Mouse (Mus musculus) erythroblast, adult 5-6 weeks (primary cell): Measurements from ENCODE around the gene Ubl7. TPM values are rescaled to one million over a fixed set of nuclear protein-coding genes. Genes with fewer than 3 reads are reported as not detected.

ENCODE experiments used
- total RNA-seq, 2 experiments: library from RNA; stranded (forward) in 1 of 2; stranded (reverse) in 1 of 2; fragments of 150-400 nt in 1 of 2; fragments of 200-764, 138-1000 nt in 1 of 2; gene quantifications; 2 replicates each; pipeline versions ENCODE4 v1.2.3 to v1.2.4; 2015 to 2017; ENCODE audit warnings: low replicate concordance in 2 of 2

Gene Ubl7
- total RNA-seq, 2 experiments from 2014 or later = 42.4 to 57.6 TPM

Other genes with a start within 250 kb of the Ubl7 start
- gene Cyp1a2, start 227.3 kb upstream of the Ubl7 start, total RNA-seq (2015; ENCODE audit: low replicate concordance) = not detected in 2 replicates
- gene Cyp1a2, start 227.3 kb upstream of the Ubl7 start, total RNA-seq (2017; ENCODE audit: low replicate concordance) = not detected in 2 replicates
- not detected in 2 replicates for gene Cyp1a1, start 223.1 kb upstream of the Ubl7 start, total RNA-seq (2015; ENCODE audit: low replicate concordance)
- gene Cyp1a1, start 223.1 kb upstream of the Ubl7 start, total RNA-seq (2017; ENCODE audit: low replicate concordance) = not detected in 2 replicates
- gene Edc3, start 202.4 kb upstream of the Ubl7 start, total RNA-seq (2015; ENCODE audit: low replicate concordance) = 2.9 and 3.3 TPM in 2 replicates
- gene Edc3, start 202.4 kb upstream of the Ubl7 start, total RNA-seq (2017; ENCODE audit: low replicate concordance) = 1.5 and 6.7 TPM in 2 replicates
- gene Clk3, start 145.1 kb upstream of the Ubl7 start, total RNA-seq (2015; ENCODE audit: low replicate concordance) = 234 and 296 TPM in 2 replicates
- gene Clk3, start 145.1 kb upstream of the Ubl7 start, total RNA-seq (2017; ENCODE audit: low replicate concordance) = 403 and 420 TPM in 2 replicates
- 1.9 and 4.6 TPM in 2 replicates for gene Arid3b, start 74.2 kb upstream of the Ubl7 start, total RNA-seq (2015; ENCODE audit: low replicate concordance)
- gene Arid3b, start 74.2 kb upstream of the Ubl7 start, total RNA-seq (2017; ENCODE audit: low replicate concordance) = 2.5 TPM in 2 replicates
- gene Sema7a, start 29.1 kb downstream of the Ubl7 start, total RNA-seq (2015; ENCODE audit: low replicate concordance) = 0.84 TPM in 1 of 2 replicates, not detected in the other
- gene Sema7a, start 29.1 kb downstream of the Ubl7 start, total RNA-seq (2017; ENCODE audit: low replicate concordance) = 1.1 TPM in 1 of 2 replicates, not detected in the other
- 0.63 and 2.3 TPM in 2 replicates for gene Cyp11a1, start 95.4 kb downstream of the Ubl7 start, total RNA-seq (2015; ENCODE audit: low replicate concordance)
- gene Cyp11a1, start 95.4 kb downstream of the Ubl7 start, total RNA-seq (2017; ENCODE audit: low replicate concordance) = 1.7 and 2.3 TPM in 2 replicates
- not detected in 2 replicates for gene Stra6, start 152.8 kb downstream of the Ubl7 start, total RNA-seq (2015; ENCODE audit: low replicate concordance)
- gene Stra6, start 152.8 kb downstream of the Ubl7 start, total RNA-seq (2017; ENCODE audit: low replicate concordance) = not detected in 2 replicates
- not detected in 2 replicates for gene Ccdc33, start 207.8 kb downstream of the Ubl7 start, total RNA-seq (2015; ENCODE audit: low replicate concordance)
- not detected in 2 replicates for gene Ccdc33, start 207.8 kb downstream of the Ubl7 start, total RNA-seq (2017; ENCODE audit: low replicate concordance)